Mouse (Mus musculus): ENCODE results near the gene Ambra1. TPM values are rescaled to one million over a fixed set of nuclear protein-coding genes. Genes with fewer than 3 reads are reported as not detected.

Ambra1 gene
- polyA plus RNA-seq, 1 experiment from 2014 or later = 5.2 TPM

DNA sequence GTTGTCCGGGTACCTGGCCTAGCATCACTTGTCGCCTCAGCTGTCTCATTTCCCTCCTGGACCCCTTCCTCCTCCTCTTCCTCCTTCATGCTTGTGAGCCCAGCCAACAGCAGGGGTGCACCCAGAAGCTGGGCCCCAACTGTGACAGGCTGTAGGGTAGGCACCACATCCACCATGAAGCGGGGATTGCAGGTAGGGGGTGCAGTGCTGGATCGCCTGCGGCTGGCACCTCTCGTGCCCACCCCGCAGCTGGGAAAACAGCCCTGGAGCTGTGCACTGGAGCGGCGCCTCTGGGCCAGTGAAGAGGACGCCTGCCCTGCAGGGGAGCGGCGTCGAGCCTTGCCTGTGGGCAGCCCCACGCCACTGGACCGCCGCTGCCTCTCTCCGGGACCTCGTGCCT lies 215.5 kb downstream of the Ambra1 start, which contains the start of gene Gm9821:
Gene Gm9821 (plus strand): TSS at position 221 of the 400 bp plus-strand sequence.
- no peak within 1 kb of the TSS for H3K4me3 ChIP-seq (replicated peaks)
- peak within 1 kb of the TSS; percentile 90 for H3K27ac ChIP-seq (replicated peaks)
- H3K4me2 ChIP-seq = peak within 1 kb of the TSS; percentile 83
- no peaks in the 10 kb centered on the region for H3K9me3 ChIP-seq (replicated peaks)
- peaks cover 46% of the 10 kb centered on the region for H3K36me3 ChIP-seq (replicated peaks)
- peak within 1 kb of the TSS; percentile 66 for H3K9ac ChIP-seq
- no peaks in the 10 kb centered on the region for H3K27me3 ChIP-seq
- ATAC-seq (ENCODE audit: insufficient read depth) = no peak
- 89% methylated on average over 18 of the region's 18 CpGs for WGBS (ENCODE audit: insufficient replicate concordance)
- peaks cover 68% of the 10 kb centered on the region for H3K4me1 ChIP-seq (replicated peaks)

DNA sequence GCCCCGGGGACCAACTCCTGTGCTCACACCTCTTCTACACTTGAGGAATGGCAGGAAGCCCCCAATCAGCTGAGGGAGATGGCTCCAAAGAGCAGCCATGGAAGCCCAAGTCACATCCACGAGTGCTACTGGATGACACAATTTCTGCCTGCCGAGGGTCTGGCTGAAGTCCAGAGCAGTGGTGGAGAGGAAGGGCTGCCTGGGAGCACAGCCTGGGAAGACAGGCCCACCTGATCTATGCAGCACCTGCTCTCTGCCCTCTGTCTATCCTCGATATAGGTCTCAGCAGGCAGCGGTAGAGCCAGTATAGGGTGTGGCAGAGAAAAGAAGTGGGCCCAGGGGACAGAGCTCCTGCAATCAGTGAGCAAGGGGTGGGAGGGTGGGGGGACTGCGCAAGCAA lies 216.9 kb downstream of the Ambra1 start:
- no peak for ATAC-seq (ENCODE audit: insufficient read depth)
- H3K4me2 ChIP-seq = peak overlapping the region; percentile 83
- peak overlapping the region; percentile 66 for H3K9ac ChIP-seq
- H3K27me3 ChIP-seq = no peaks in the 10 kb centered on the region
- no peaks in the 10 kb centered on the region for H3K9me3 ChIP-seq (replicated peaks)
- peaks cover 80% of the 10 kb centered on the region for H3K4me1 ChIP-seq (replicated peaks)
- H3K27ac ChIP-seq (replicated peaks) = peak overlapping the region; percentile 90
- peaks cover 34% of the 10 kb centered on the region for H3K36me3 ChIP-seq (replicated peaks)
- WGBS (ENCODE audit: insufficient replicate concordance) = 31% methylated on average over 6 of the region's 6 CpGs
- peak overlapping the region; percentile 54; the same call in 1 of the 2 replicates for H3K4me3 ChIP-seq (replicated peaks)

DNA sequence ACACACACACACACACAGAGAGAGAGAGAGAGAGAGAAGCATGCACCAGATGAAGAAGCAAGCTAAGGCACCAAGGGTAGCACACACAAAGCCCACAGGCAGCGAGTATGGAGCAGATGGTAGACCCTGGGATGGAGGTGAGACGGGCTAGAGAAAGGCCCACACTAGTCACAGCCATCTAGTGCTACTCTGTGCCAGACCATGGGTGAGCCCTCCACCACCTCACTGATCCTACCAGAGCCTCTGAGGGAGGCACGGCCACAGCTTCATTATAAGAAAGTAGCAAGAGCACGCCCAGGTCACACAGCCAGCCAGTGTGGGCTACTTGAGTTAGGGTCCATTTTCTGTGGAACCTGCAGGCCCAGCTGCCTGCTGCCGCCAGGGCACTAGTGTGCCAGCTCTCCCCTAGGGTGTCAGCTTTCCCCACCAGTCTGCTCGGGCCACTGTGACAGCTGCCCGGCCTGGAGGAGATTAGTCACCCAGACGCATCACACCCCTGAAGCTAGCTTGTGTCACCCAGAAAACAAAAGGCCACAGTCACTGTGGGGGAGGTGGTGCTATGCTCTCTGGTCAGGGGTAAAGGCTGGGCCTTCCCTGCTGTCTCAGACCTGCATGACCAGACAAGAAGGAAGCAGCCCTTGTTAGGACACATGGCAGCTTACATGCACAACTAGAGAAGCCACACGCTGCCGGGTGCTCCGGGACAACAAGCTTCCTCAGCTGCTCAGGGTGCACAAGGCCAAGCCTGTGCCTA lies 217.6 kb downstream of the Ambra1 start:
- WGBS (ENCODE audit: insufficient replicate concordance) = 22% methylated on average over 11 of the region's 11 CpGs
- H3K4me3 ChIP-seq (replicated peaks) = peak overlapping the region; percentile 54

DNA sequence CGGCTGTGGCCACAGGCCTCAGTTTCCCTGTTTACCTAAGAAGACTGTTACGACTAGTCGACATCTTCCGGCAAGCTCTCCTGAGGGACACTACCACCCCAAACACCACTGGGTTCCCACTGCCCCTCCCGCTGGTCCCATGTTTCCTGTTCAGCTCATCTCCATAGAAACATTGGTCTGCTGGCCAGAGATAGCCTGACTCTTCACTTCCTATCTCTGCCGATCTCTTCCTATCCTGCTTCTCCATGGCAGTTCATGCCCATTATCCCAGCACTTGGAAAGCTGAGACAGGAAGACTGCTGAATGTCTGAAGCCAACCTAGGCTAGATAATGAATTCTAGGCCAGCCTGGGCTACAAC lies 218.2 kb downstream of the Ambra1 start:
- 11% methylated on average over 6 of the region's 6 CpGs for WGBS (ENCODE audit: insufficient replicate concordance)

More for the DNA sequence above, 217.6 kb downstream of the Ambra1 start:
- H3K9ac ChIP-seq = peak overlapping the region; percentile 66
- H3K9me3 ChIP-seq (replicated peaks) = no peaks in the 10 kb centered on the region
- ATAC-seq (ENCODE audit: insufficient read depth) = peak; percentile 50
- no peaks in the 10 kb centered on the region for H3K27me3 ChIP-seq
- peaks cover 87% of the 10 kb centered on the region for H3K4me1 ChIP-seq (replicated peaks)
- peak overlapping the region; percentile 90 for H3K27ac ChIP-seq (replicated peaks)
- H3K36me3 ChIP-seq (replicated peaks) = peaks cover 27% of the 10 kb centered on the region
- H3K4me2 ChIP-seq = peak overlapping the region; percentile 83

GRCm38 (mm10) chr2:91948792-91949241 lies 218.9 kb downstream of the Ambra1 start:
- H3K4me3 ChIP-seq (replicated peaks) = peak overlapping the region; percentile 54
- peaks cover 16% of the 10 kb centered on the region for H3K36me3 ChIP-seq (replicated peaks)
- peak overlapping the region; percentile 66; the same call in 1 of the 2 replicates for H3K9ac ChIP-seq
- WGBS (ENCODE audit: insufficient replicate concordance) = 14% methylated on average over 3 of the region's 3 CpGs
- peak overlapping the region; percentile 90 for H3K27ac ChIP-seq (replicated peaks)
- peaks cover 97% of the 10 kb centered on the region for H3K4me1 ChIP-seq (replicated peaks)
- no peaks in the 10 kb centered on the region for H3K27me3 ChIP-seq
- ATAC-seq (ENCODE audit: insufficient read depth) = 0 out of 2 replicates have a peak, but pooled peaks have one; percentile 20
- peak overlapping the region; percentile 83 for H3K4me2 ChIP-seq
- no peaks in the 10 kb centered on the region for H3K9me3 ChIP-seq (replicated peaks)

More for the DNA sequence above, 218.2 kb downstream of the Ambra1 start:
- Histone ChIP-seq H3K4me3 (replicated peaks) (peak overlapping the region; percentile 54), H3K9me3 (replicated peaks) (no peaks in the 10 kb centered on the region), H3K9ac (peak overlapping the region; percentile 66), H3K27me3 (no peaks in the 10 kb centered on the region), H3K4me1 (replicated peaks) (peaks cover 93% of the 10 kb centered on the region), H3K27ac (replicated peaks) (peak overlapping the region; percentile 90), H3K4me2 (peak overlapping the region; percentile 83), H3K36me3 (replicated peaks) (peaks cover 22% of the 10 kb centered on the region)
- peak; percentile 49 for ATAC-seq (ENCODE audit: insufficient read depth)

DNA sequence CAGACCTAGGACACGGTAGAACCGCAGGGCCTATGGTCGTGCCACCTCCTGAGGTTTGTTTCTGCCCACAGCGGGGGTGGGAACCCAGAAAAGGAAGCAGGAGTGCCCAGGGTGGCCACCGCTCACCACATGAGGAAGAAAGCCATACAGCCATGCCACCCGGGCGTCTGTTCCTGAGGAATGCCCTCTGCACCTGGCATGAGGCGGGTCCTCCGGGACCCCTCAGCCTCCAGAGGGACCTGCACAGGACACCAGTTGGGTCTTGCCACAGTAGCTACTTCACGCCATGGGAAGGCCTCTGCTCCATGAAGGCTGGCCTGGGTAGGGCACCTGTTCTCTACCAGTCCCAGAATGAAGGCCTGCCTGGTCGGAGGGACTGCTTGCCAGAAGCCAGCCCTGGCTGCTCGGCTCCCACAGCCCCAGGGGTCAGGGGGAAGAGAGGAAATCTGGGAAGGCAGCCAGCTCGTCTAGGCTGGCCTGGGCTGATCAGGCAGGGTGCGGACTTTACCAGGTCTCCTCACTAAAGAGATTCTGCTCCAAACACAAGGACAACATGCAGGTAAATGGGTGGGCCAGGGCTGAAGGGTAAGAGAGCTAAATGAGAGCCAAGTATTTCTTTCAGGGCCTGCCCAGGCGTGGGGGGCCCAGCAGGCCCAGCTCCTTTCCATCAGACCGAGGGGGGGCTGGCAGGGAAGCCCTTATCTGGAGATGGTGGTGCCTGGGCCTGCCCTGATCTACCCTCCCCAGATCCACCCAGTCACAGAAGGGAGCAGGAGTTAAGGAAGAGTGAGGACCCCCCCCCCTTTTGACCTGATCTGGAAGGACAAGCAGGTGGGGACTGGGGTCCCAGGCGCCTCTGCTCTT lies 219.7 kb downstream of the Ambra1 start:
- peaks cover 99% of the 10 kb centered on the region for H3K4me1 ChIP-seq (replicated peaks)
- no peaks in the 10 kb centered on the region for H3K27me3 ChIP-seq
- H3K36me3 ChIP-seq (replicated peaks) = peaks cover 13% of the 10 kb centered on the region
- peak overlapping the region; percentile 90 for H3K27ac ChIP-seq (replicated peaks)
- H3K4me2 ChIP-seq = peak overlapping the region; percentile 83
- no peaks in the 10 kb centered on the region for H3K9me3 ChIP-seq (replicated peaks)
- 9% methylated on average over 17 of the region's 17 CpGs for WGBS (ENCODE audit: insufficient replicate concordance)
- peak overlapping the region; percentile 54 for H3K4me3 ChIP-seq (replicated peaks)
- peak; percentile 78 for ATAC-seq (ENCODE audit: insufficient read depth)
- peak overlapping the region; percentile 66 for H3K9ac ChIP-seq

DNA sequence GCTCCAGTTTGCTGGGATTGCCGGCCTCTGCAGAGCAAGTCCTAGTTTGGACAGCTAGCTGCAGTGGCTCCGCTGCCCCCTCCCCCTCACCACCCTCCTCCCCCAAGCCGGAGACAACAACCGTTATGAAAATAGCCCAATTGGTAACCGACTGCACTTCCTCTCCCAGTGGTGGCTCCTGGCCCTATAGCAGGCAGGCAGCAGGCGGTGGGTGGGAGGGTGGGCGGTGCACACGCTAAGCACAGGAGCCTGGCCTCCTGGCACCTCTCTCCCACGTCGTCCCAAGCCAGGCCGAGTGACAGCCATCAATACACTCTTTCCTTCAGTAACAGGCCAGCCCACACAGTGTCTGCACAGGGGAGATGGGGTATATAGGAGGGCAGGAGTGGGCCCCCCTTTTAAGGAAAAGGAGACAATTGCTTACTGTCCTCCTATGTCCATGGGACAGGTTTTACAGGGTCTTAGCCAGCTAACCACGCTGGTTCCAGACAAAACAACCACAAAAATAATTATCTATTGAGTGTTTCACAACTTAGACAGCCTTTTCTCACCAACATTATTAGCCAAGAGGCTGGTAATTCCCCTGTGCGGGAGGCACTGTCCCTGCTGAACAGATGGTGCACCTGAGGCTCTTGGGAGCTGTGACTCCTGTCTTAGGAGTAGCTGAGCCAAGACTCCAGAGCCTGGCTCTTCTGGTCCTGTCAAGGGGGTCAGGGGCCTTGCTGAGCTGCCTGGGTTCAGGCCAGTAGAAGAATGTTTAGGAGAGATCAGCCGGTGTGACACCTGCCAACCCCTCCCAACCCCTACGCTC lies 220.5 kb downstream of the Ambra1 start:
- peak overlapping the region; percentile 83 for H3K4me2 ChIP-seq
- peak overlapping the region; percentile 54 for H3K4me3 ChIP-seq (replicated peaks)
- 4% methylated on average over 15 of the region's 15 CpGs for WGBS (ENCODE audit: insufficient replicate concordance)
- H3K9ac ChIP-seq = peak overlapping the region; percentile 66
- ATAC-seq (ENCODE audit: insufficient read depth) = peak; percentile 73
- peaks cover 99% of the 10 kb centered on the region for H3K4me1 ChIP-seq (replicated peaks)
- peak overlapping the region; percentile 90 for H3K27ac ChIP-seq (replicated peaks)
- H3K36me3 ChIP-seq (replicated peaks) = peaks cover 5% of the 10 kb centered on the region
- H3K9me3 ChIP-seq (replicated peaks) = no peaks in the 10 kb centered on the region
- H3K27me3 ChIP-seq = no peaks in the 10 kb centered on the region

- ATAC-seq (ENCODE audit: insufficient read depth) = no peak
- H3K4me3 ChIP-seq (replicated peaks) = no peak overlapping the region
Measured at GRCm38 (mm10) chr2:91953825-91954224, 223.9 kb downstream of the Ambra1 start.

GRCm38 (mm10) chr2:91955121-91955591 lies 225.2 kb downstream of the Ambra1 start:
- ATAC-seq (ENCODE audit: insufficient read depth) = no peak
- Histone ChIP-seq H3K4me1 (replicated peaks) (peaks cover 97% of the 10 kb centered on the region), H3K4me3 (replicated peaks) (no peak overlapping the region), H3K9me3 (replicated peaks) (no peaks in the 10 kb centered on the region), H3K27ac (replicated peaks) (0 out of 2 replicates have a peak overlapping the region, but pooled peaks have one; percentile 29), H3K4me2 (no peak overlapping the region), H3K9ac (no peak overlapping the region), H3K36me3 (replicated peaks) (0 out of 2 replicates have a peak, but pooled peaks cover 2% of the 10 kb centered on the region), H3K27me3 (no peaks in the 10 kb centered on the region)
- 67% methylated on average over 4 of the region's 4 CpGs for WGBS (ENCODE audit: insufficient replicate concordance)

More at GRCm38 (mm10) chr2:91953825-91954224, 223.9 kb downstream of the Ambra1 start:
- peak overlapping the region; percentile 55; the same call in 1 of the 2 replicates for H3K27ac ChIP-seq (replicated peaks)
- no peaks in the 10 kb centered on the region for H3K27me3 ChIP-seq
- no peak overlapping the region for H3K4me2 ChIP-seq
- WGBS (ENCODE audit: insufficient replicate concordance) = 43% methylated on average over 5 of the region's 5 CpGs
- no peaks in the 10 kb centered on the region for H3K9me3 ChIP-seq (replicated peaks)
- peak overlapping the region; percentile 19; the same call in 1 of the 2 replicates for H3K9ac ChIP-seq
- H3K4me1 ChIP-seq (replicated peaks) = peaks cover 97% of the 10 kb centered on the region
- H3K36me3 ChIP-seq (replicated peaks) = no peaks in the 10 kb centered on the region

GRCm38 (mm10) chr2:91955875-91956274 lies 225.9 kb downstream of the Ambra1 start:
- H3K4me1 ChIP-seq (replicated peaks) = peaks cover 97% of the 10 kb centered on the region
- H3K27me3 ChIP-seq = no peaks in the 10 kb centered on the region
- H3K9me3 ChIP-seq (replicated peaks) = no peaks in the 10 kb centered on the region
- H3K27ac ChIP-seq (replicated peaks) = 0 out of 2 replicates have a peak overlapping the region, but pooled peaks have one; percentile 29
- WGBS (ENCODE audit: insufficient replicate concordance) = 67% methylated on average over 6 of the region's 6 CpGs
- H3K9ac ChIP-seq = no peak overlapping the region
- H3K36me3 ChIP-seq (replicated peaks) = 0 out of 2 replicates have a peak, but pooled peaks cover 8% of the 10 kb centered on the region
- no peak overlapping the region for H3K4me2 ChIP-seq
- ATAC-seq (ENCODE audit: insufficient read depth) = no peak
- no peak overlapping the region for H3K4me3 ChIP-seq (replicated peaks)

Measured in liver, embryonic 15.5 days (tissue).